Mouse (Mus musculus) left cerebral cortex, adult 2 months (tissue): ENCODE data around the gene Gda. TPM values are rescaled to one million over a fixed set of nuclear protein-coding genes. Genes with fewer than 3 reads are reported as not detected.
A peak's percentile ranks its signal among the peaks of the same experiment; 100 is the strongest.

Experiments used
- DNase-seq, 2 experiments: peaks; one replicate each; pipeline ENCODE4 v3.0.0; 2021 to 2022; ENCODE audit warnings: low spot score in 2 of 2, mixed read lengths in 1 of 2; ENCODE audit errors: extremely low spot score in 1 of 2
- H3K27ac ChIP-seq: fragments of 200-600 bp; 2 replicates; pipeline ENCODE4 v1.8.1; 2022
- H3K4me3 ChIP-seq: fragments of 200-600 bp; 2 replicates; pipeline ENCODE4 v1.8.1; 2022
- CTCF ChIP-seq: fragments of 200-600 bp; IDR thresholded peaks from 2 replicates; pipeline ENCODE4 v1.8.1; 2022; ENCODE audit warnings: antibody characterized with exemption, mild to moderate bottlenecking, moderate library complexity
- intact Hi-C: fragments of 180-260 bp; cut with DNase I; formaldehyde crosslinking; loops from one replicate; pipeline ENCODE4 v1.15.1; 2025
- total RNA-seq, 2 experiments: library from RNA; stranded (reverse); gene quantifications; 2 replicates each; pipeline ENCODE4 v1.2.3; 2021

The Gda gene
- total RNA-seq, 2 experiments from 2014 or later: 169 to 176 TPM

- DNase-seq: no peak
- H3K4me3 ChIP-seq: no peak overlapping the region
- no peak overlapping the region for H3K27ac ChIP-seq
- intact Hi-C loops: loop anchor here (2.0 to 10.0 kb wide), 5 partner anchors 104 to 934 kb away; partner anchors contain the start of gene Gda
- TF ChIP-seq CTCF: no peak
These were observed 102.5 kb downstream of the Gda start for GRCm38 (mm10) chr19:21370782-21371181.

DNA sequence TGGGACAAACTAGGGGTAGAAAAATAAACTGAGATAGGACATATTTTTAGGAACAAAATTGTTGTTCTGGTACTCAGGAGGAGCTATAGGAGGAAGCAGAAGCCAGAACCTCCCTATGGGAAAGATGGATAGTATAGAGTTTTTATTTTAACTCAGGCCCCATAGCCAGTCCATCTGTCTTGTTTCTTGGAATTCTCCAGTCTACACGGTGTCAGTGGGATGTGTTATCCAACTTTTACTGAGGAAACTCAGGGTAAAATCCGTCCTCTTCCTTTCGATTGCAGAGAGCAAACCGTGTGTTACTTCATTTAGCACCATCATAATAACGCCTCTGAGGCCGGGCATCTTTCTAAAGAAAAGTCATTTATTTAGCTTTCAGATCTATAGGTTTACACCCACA is 104.1 kb downstream of the Gda start:
- Histone ChIP-seq H3K4me3 (no peak overlapping the region), H3K27ac (peak overlapping the region; percentile 24; the same call in 1 of the 2 replicates)
- intact Hi-C loops: no loop called here
- no peak for DNase-seq
- no peak for TF ChIP-seq CTCF

- H3K27ac ChIP-seq: peak overlapping the region; percentile 24
- intact Hi-C loops: no loop called here
- TF ChIP-seq CTCF: no peak
- no peak overlapping the region for H3K4me3 ChIP-seq
- no peak for DNase-seq
These were observed 104.7 kb downstream of the Gda start for GRCm38 (mm10) chr19:21368595-21368994.

DNA sequence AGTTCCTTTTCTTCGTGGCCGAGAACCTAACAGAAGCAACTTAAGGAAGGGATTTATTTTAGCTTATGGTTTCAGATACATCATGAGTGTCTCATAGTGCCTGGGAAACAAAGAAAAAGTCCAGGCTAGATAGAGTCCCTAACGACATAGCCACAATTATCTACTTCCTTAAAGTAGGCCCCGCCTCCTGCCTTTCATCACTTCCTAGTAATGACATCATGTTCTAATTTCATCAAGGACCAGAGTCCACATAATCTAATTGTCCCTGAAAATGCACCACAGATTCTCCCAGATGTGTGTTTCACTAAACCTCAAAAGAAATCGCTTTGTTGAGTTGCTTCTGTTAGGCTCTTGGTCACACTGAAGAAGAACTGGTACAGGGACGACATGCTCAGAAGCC is 115.5 kb downstream of the Gda start:
- H3K27ac ChIP-seq: no peak overlapping the region
- intact Hi-C loops: no loop called here
- no peak overlapping the region for H3K4me3 ChIP-seq
- TF ChIP-seq CTCF: no peak
- no peak for DNase-seq

- intact Hi-C loops: no loop called here
- H3K27ac ChIP-seq: no peak overlapping the region
- DNase-seq: no peak
- H3K4me3 ChIP-seq: no peak overlapping the region
- TF ChIP-seq CTCF: no peak
These were observed 123.6 kb downstream of the Gda start for GRCm38 (mm10) chr19:21349634-21350033.

DNA sequence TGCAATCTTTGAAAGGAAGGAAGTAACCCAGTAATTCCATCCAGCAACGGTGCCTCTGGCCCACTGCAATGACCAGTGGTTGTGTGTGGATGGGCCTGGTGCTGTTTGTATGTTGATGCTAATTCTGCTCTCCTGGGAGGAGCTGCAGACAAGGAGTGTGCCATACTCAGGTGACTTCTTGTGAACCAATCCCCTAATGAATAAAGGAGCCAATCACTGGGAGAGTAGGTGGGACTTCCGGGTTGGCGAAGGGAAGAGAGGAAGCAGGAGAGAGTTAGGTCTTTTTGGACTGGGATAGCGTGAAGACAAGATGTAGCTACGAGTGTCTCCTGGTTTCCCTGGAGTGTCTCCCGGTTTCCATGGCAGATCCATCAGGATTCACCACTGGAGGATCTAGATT is 126.6 kb downstream of the Gda start:
- TF ChIP-seq CTCF: no peak
- intact Hi-C loops: no loop called here
- Histone ChIP-seq H3K4me3 (no peak overlapping the region), H3K27ac (no peak overlapping the region)
- no peak for DNase-seq

Other genes with a start within 250 kb of the Gda start
- gene Zfand5, start 201.2 kb downstream of the Gda start, total RNA-seq: 100 to 1,000 TPM; 150 to 171 TPM
- 10 to 100 TPM; 21.7 to 24.5 TPM for gene 1110059E24Rik, start 179.5 kb upstream of the Gda start, total RNA-seq
- gene Abhd17b, start 179.7 kb upstream of the Gda start, total RNA-seq: 10 to 100 TPM; 40.3 to 40.9 TPM